Mouse (Mus musculus) cerebellum, postnatal 4 days (tissue): ENCODE measurements at regions not wholly inside any gene's neighbourhood (a gene's known extent, or its start where the extent isn't known, plus 50 kb on each side); places are given as distances from the start of the nearest gene placed in this dataset.

Experiments used
- DNase-seq, 2 experiments: peaks; one replicate each; pipeline ENCODE4 v3.0.0; 2022; ENCODE audit warnings: low spot score in 2 of 2, mixed read lengths in 1 of 2

GRCm38 (mm10) chr12:29121159-29121558, 369.6 kb downstream of the Eipr1 start:
- no peak for DNase-seq

- no peak for DNase-seq
Observed at GRCm38 (mm10) chr12:29122931-29123330, 371.3 kb downstream of the Eipr1 start.

- no peak for DNase-seq
Observed at GRCm38 (mm10) chr12:29124079-29124668, 372.6 kb downstream of the Eipr1 start.

GRCm38 (mm10) chr12:29128844-29129243, 377.2 kb downstream of the Eipr1 start:
- DNase-seq = peak; percentile 37 to 49

- no peak for DNase-seq
Observed at GRCm38 (mm10) chr12:29129331-29129730, 377.7 kb downstream of the Eipr1 start.

- DNase-seq = no peak
Observed at GRCm38 (mm10) chr12:29134326-29134725, 382.7 kb downstream of the Eipr1 start.

GRCm38 (mm10) chr12:29136850-29137268, 385.3 kb downstream of the Eipr1 start:
- DNase-seq = peak; percentile 64 to 92

GRCm38 (mm10) chr12:29137455-29137854, 385.9 kb downstream of the Eipr1 start:
- DNase-seq = peak in 1 of 2 experiments; percentile 47

- DNase-seq = no peak
Observed at GRCm38 (mm10) chr12:29140576-29140975, 387.6 kb upstream of the Myt1l start.

- DNase-seq = peak; percentile 37 to 84
Observed at GRCm38 (mm10) chr12:29141132-29141531, 387.1 kb upstream of the Myt1l start.

GRCm38 (mm10) chr12:29141855-29142254, 386.3 kb upstream of the Myt1l start:
- no peak for DNase-seq

- DNase-seq = no peak
Observed at GRCm38 (mm10) chr12:29143297-29143696, 384.9 kb upstream of the Myt1l start.

- DNase-seq = no peak
Observed at GRCm38 (mm10) chr12:29160920-29161319, 367.3 kb upstream of the Myt1l start.

- DNase-seq = no peak
Observed at GRCm38 (mm10) chr12:29161546-29161945, 366.6 kb upstream of the Myt1l start.

GRCm38 (mm10) chr12:29164701-29165100, 363.5 kb upstream of the Myt1l start:
- DNase-seq = no peak

GRCm38 (mm10) chr12:29166316-29166715, 361.9 kb upstream of the Myt1l start:
- DNase-seq = no peak

- no peak for DNase-seq
Observed at GRCm38 (mm10) chr12:29167922-29168321, 360.3 kb upstream of the Myt1l start.

GRCm38 (mm10) chr12:29175698-29176440, 352.3 kb upstream of the Myt1l start:
- DNase-seq = no peak

- no peak for DNase-seq
Observed at GRCm38 (mm10) chr12:29177145-29177544, 351.0 kb upstream of the Myt1l start.

- DNase-seq = no peak
Observed at GRCm38 (mm10) chr12:29178168-29178895, 349.9 kb upstream of the Myt1l start.

- DNase-seq = no peak
Observed at GRCm38 (mm10) chr12:29179405-29179804, 348.8 kb upstream of the Myt1l start.

- no peak for DNase-seq
Observed at GRCm38 (mm10) chr12:29180576-29180975, 347.6 kb upstream of the Myt1l start.

GRCm38 (mm10) chr12:29187619-29188018, 340.6 kb upstream of the Myt1l start:
- no peak for DNase-seq
